ENCODE assay signal across 25 mouse cellular contexts in the genomic region with DNA sequence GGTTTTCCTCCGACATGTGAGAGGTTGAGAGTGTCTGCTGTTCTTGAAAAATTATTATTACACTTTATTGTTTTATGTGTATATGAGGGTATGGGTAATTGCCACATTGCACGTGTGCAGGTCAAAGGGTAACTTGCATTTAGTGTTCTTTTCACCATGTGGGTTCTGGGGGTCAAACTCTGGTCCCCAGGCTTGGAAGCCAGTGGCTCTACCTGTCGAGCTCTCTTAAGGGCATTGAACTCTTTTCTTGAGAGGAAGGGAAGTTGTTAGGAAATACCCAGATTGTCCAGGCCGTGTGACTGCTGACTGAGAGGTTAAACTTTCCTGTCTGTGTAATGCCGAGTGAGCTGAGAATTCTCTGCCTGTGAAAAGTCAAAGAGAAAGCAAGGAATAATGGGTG.
"Had no signal": no experiment of that assay in that cellular context is flagged by ENCODE, and none has a peak within 500 bp of the region (broad histone marks: within the 10 kb centered on the region; RNA-seq: fewer than 3 reads in every experiment).

No protein-coding gene starts in this region.

- H3K4me3 ChIP-seq: heart, adult 2 months; heart, embryonic 13.5 days; heart, embryonic 15.5 days; kidney, embryonic 15.5 days; layer of hippocampus, adult 2 months; left cerebral cortex, adult 2 months; limb, embryonic 10.5 days; limb, embryonic 12.5 days; liver, embryonic 13.5 days had no signal

- H3K27ac ChIP-seq: heart, adult 2 months; heart, embryonic 13.5 days; heart, embryonic 15.5 days; hindbrain, embryonic 14.5 days; kidney, embryonic 15.5 days; kidney, postnatal 0 days; layer of hippocampus, adult 2 months; left cerebral cortex, adult 2 months; limb, embryonic 10.5 days; limb, embryonic 12.5 days; liver, embryonic 13.5 days had no signal

- H3K36me3 ChIP-seq: liver, embryonic 13.5 days had no signal

- H3K27me3 ChIP-seq: heart, embryonic 13.5 days; heart, embryonic 15.5 days; kidney, embryonic 15.5 days; limb, embryonic 12.5 days; liver, embryonic 13.5 days had no signal

- H3K4me2 ChIP-seq: heart, embryonic 11.5 days; heart, embryonic 13.5 days; heart, embryonic 15.5 days; hindbrain, embryonic 14.5 days; kidney, embryonic 15.5 days; limb, embryonic 12.5 days; liver, embryonic 11.5 days; liver, embryonic 13.5 days had no signal

- H3K9me3 ChIP-seq: kidney, embryonic 15.5 days; limb, embryonic 10.5 days; limb, embryonic 12.5 days; liver, embryonic 13.5 days had no signal

- DNase-seq: forebrain, postnatal 0 days; gastrocnemius, postnatal 14 days; gastrocnemius, postnatal 36 days; heart, adult 2 months; heart, postnatal 14 days; heart, postnatal 36 days; kidney, adult 11 months; kidney, adult 2 months; kidney, adult 9 months; kidney, postnatal 14 days; kidney, postnatal 36 days; liver, embryonic 13.5 days had no signal

- H3K9ac ChIP-seq: forebrain, postnatal 0 days; heart, embryonic 13.5 days; heart, embryonic 15.5 days; hindbrain, embryonic 14.5 days; kidney, embryonic 15.5 days; limb, embryonic 12.5 days; liver, embryonic 13.5 days had no signal

- ATAC-seq: forebrain, postnatal 0 days; hindbrain, embryonic 16.5 days; inflammation-experienced regulatory T-cells, adult 6 months had no signal
